Mouse (Mus musculus): Measurements from ENCODE around the gene Ccdc15. TPM values are rescaled to one million over a fixed set of nuclear protein-coding genes. Genes with fewer than 3 reads are reported as not detected.

Ccdc15 gene
- polyA plus RNA-seq, 1 experiment from 2014 or later, result 8.7 TPM

- Histone ChIP-seq H3K27ac (no peak overlapping the region), H3K4me3 (no peak overlapping the region), H3K27me3 (replicated peaks) (no peaks in the 10 kb centered on the region), H3K9ac (no peak overlapping the region), H3K36me3 (replicated peaks) (no peaks in the 10 kb centered on the region), H3K4me2 (no peak overlapping the region), H3K4me1 (0 out of 2 replicates have a peak, but pooled peaks cover 1% of the 10 kb centered on the region), H3K9me3 (no peaks in the 10 kb centered on the region)
- ATAC-seq (replicated peaks), result no peak
- WGBS, result 71% methylated on average over 5 of the region's 5 CpGs
Measured at GRCm38 (mm10) chr9:37365706-37366105, 17.5 kb upstream of the Ccdc15 start.

GRCm38 (mm10) chr9:37364392-37364791 lies 16.2 kb upstream of the Ccdc15 start:
- Histone ChIP-seq H3K4me3 (no peak overlapping the region), H3K9ac (no peak overlapping the region), H3K27ac (no peak overlapping the region), H3K4me1 (peaks cover 15% of the 10 kb centered on the region), H3K4me2 (no peak overlapping the region), H3K27me3 (replicated peaks) (no peaks in the 10 kb centered on the region), H3K9me3 (no peaks in the 10 kb centered on the region), H3K36me3 (replicated peaks) (no peaks in the 10 kb centered on the region)
- 63% methylated on average over 3 of the region's 3 CpGs for WGBS
- no peak for ATAC-seq (replicated peaks)

GRCm38 (mm10) chr9:37363551-37363950 lies 15.3 kb upstream of the Ccdc15 start:
- no peaks in the 10 kb centered on the region for H3K36me3 ChIP-seq (replicated peaks)
- H3K4me1 ChIP-seq, result peaks cover 23% of the 10 kb centered on the region
- H3K9ac ChIP-seq, result no peak overlapping the region
- H3K27ac ChIP-seq, result no peak overlapping the region
- 77% methylated on average over 3 of the region's 3 CpGs for WGBS
- no peaks in the 10 kb centered on the region for H3K27me3 ChIP-seq (replicated peaks)
- H3K4me3 ChIP-seq, result no peak overlapping the region
- ATAC-seq (replicated peaks), result no peak
- no peak overlapping the region for H3K4me2 ChIP-seq
- no peaks in the 10 kb centered on the region for H3K9me3 ChIP-seq

GRCm38 (mm10) chr9:37362881-37363280 lies 14.6 kb upstream of the Ccdc15 start:
- H3K4me3 ChIP-seq, result no peak overlapping the region
- H3K27me3 ChIP-seq (replicated peaks), result no peaks in the 10 kb centered on the region
- no peak overlapping the region for H3K9ac ChIP-seq
- peaks cover 24% of the 10 kb centered on the region for H3K4me1 ChIP-seq
- no peak overlapping the region for H3K4me2 ChIP-seq
- no peaks in the 10 kb centered on the region for H3K36me3 ChIP-seq (replicated peaks)
- H3K27ac ChIP-seq, result no peak overlapping the region
- ATAC-seq (replicated peaks), result no peak
- WGBS, result 78% methylated on average over 1 of the region's 1 CpGs
- no peaks in the 10 kb centered on the region for H3K9me3 ChIP-seq

- Histone ChIP-seq H3K36me3 (replicated peaks) (no peaks in the 10 kb centered on the region), H3K4me3 (no peak overlapping the region), H3K4me2 (no peak overlapping the region), H3K4me1 (peaks cover 24% of the 10 kb centered on the region), H3K9me3 (no peaks in the 10 kb centered on the region), H3K9ac (no peak overlapping the region), H3K27ac (no peak overlapping the region), H3K27me3 (replicated peaks) (no peaks in the 10 kb centered on the region)
- no peak for ATAC-seq (replicated peaks)
Measured at GRCm38 (mm10) chr9:37362084-37362483, 13.9 kb upstream of the Ccdc15 start.

- H3K4me2 ChIP-seq, result no peak overlapping the region; the same call in 1 of the 2 replicates
Measured at GRCm38 (mm10) chr9:37359331-37360220, 11.3 kb upstream of the Ccdc15 start.

GRCm38 (mm10) chr9:37358713-37359330 lies 10.6 kb upstream of the Ccdc15 start:
- no peak overlapping the region for H3K4me3 ChIP-seq
- no peaks in the 10 kb centered on the region for H3K36me3 ChIP-seq (replicated peaks)
- peaks cover 24% of the 10 kb centered on the region for H3K4me1 ChIP-seq
- H3K27ac ChIP-seq, result peak overlapping the region; percentile 76
- H3K9ac ChIP-seq, result no peak overlapping the region
- no peak overlapping the region for H3K4me2 ChIP-seq
- 30% methylated on average over 7 of the region's 7 CpGs for WGBS
- H3K9me3 ChIP-seq, result no peaks in the 10 kb centered on the region
- no peaks in the 10 kb centered on the region for H3K27me3 ChIP-seq (replicated peaks)
- ATAC-seq (replicated peaks), result peak; percentile 70

More at GRCm38 (mm10) chr9:37359331-37360220, 11.3 kb upstream of the Ccdc15 start:
- Histone ChIP-seq H3K9me3 (no peaks in the 10 kb centered on the region), H3K27me3 (replicated peaks) (no peaks in the 10 kb centered on the region), H3K27ac (peak overlapping the region; percentile 76), H3K4me3 (no peak overlapping the region), H3K9ac (no peak overlapping the region), H3K36me3 (replicated peaks) (no peaks in the 10 kb centered on the region), H3K4me1 (peaks cover 24% of the 10 kb centered on the region)
- WGBS, result 9% methylated on average over 6 of the region's 6 CpGs
- peak; percentile 86 for ATAC-seq (replicated peaks)

- no peak overlapping the region for H3K27ac ChIP-seq
- H3K4me2 ChIP-seq, result no peak overlapping the region
- no peaks in the 10 kb centered on the region for H3K36me3 ChIP-seq (replicated peaks)
- peaks cover 14% of the 10 kb centered on the region for H3K4me1 ChIP-seq
- H3K4me3 ChIP-seq, result no peak overlapping the region
- H3K9me3 ChIP-seq, result no peaks in the 10 kb centered on the region
- no peaks in the 10 kb centered on the region for H3K27me3 ChIP-seq (replicated peaks)
- no peak overlapping the region for H3K9ac ChIP-seq
- no peak for ATAC-seq (replicated peaks)
- 85% methylated on average over 1 of the region's 1 CpGs for WGBS
Measured at GRCm38 (mm10) chr9:37354485-37354884, 6.3 kb upstream of the Ccdc15 start.

- no peaks in the 10 kb centered on the region for H3K36me3 ChIP-seq (replicated peaks)
Measured at GRCm38 (mm10) chr9:37351266-37351665, 3.0 kb upstream of the Ccdc15 start.

GRCm38 (mm10) chr9:37349050-37349449 lies 818 bp upstream of the Ccdc15 start:
- no peaks in the 10 kb centered on the region for H3K27me3 ChIP-seq (replicated peaks)
- H3K9ac ChIP-seq, result peak overlapping the region; percentile 77
- 94% methylated on average over 3 of the region's 3 CpGs for WGBS
- H3K4me2 ChIP-seq, result peak overlapping the region; percentile 82
- H3K4me3 ChIP-seq, result peak overlapping the region; percentile 88
- no peaks in the 10 kb centered on the region for H3K36me3 ChIP-seq (replicated peaks)
- H3K4me1 ChIP-seq, result peaks cover 19% of the 10 kb centered on the region
- ATAC-seq (replicated peaks), result 0 out of 2 replicates have a peak, but pooled peaks have one; percentile 7
- H3K9me3 ChIP-seq, result no peaks in the 10 kb centered on the region
- peak overlapping the region; percentile 90 for H3K27ac ChIP-seq

More at GRCm38 (mm10) chr9:37351266-37351665, 3.0 kb upstream of the Ccdc15 start:
- Histone ChIP-seq H3K27me3 (replicated peaks) (no peaks in the 10 kb centered on the region), H3K4me1 (peaks cover 19% of the 10 kb centered on the region), H3K4me2 (no peak overlapping the region), H3K9me3 (no peaks in the 10 kb centered on the region), H3K27ac (no peak overlapping the region), H3K4me3 (no peak overlapping the region), H3K9ac (no peak overlapping the region)
- WGBS, result 31% methylated on average over 2 of the region's 2 CpGs
- no peak for ATAC-seq (replicated peaks)

GRCm38 (mm10) chr9:37347184-37347987 lies 846 bp downstream of the Ccdc15 start:
- peak; percentile 27 for ATAC-seq (replicated peaks)
- H3K27ac ChIP-seq, result peak overlapping the region; percentile 90
- WGBS, result 24% methylated on average over 12 of the region's 12 CpGs
- no peaks in the 10 kb centered on the region for H3K9me3 ChIP-seq
- H3K4me1 ChIP-seq, result peaks cover 19% of the 10 kb centered on the region
- H3K27me3 ChIP-seq (replicated peaks), result no peaks in the 10 kb centered on the region
- peak overlapping the region; percentile 88 for H3K4me3 ChIP-seq
- peak overlapping the region; percentile 77 for H3K9ac ChIP-seq
- peak overlapping the region; percentile 82 for H3K4me2 ChIP-seq
- no peaks in the 10 kb centered on the region for H3K36me3 ChIP-seq (replicated peaks)

- H3K27me3 ChIP-seq (replicated peaks), result no peaks in the 10 kb centered on the region
- H3K4me2 ChIP-seq, result no peak overlapping the region
- no peak for ATAC-seq (replicated peaks)
- H3K9ac ChIP-seq, result no peak overlapping the region
- peaks cover 19% of the 10 kb centered on the region for H3K4me1 ChIP-seq
- H3K9me3 ChIP-seq, result no peaks in the 10 kb centered on the region
- H3K36me3 ChIP-seq (replicated peaks), result no peaks in the 10 kb centered on the region
- WGBS, result 81% methylated on average over 3 of the region's 3 CpGs
- no peak overlapping the region for H3K27ac ChIP-seq
- no peak overlapping the region for H3K4me3 ChIP-seq
Measured at GRCm38 (mm10) chr9:37345406-37345805, 2.8 kb downstream of the Ccdc15 start.

Measured in midbrain, embryonic 15.5 days (tissue).